Mouse (Mus musculus) MEL (cell line): Measurements from ENCODE around the gene Hoxa5. TPM values are rescaled to one million over a fixed set of nuclear protein-coding genes. Genes with fewer than 3 reads are reported as not detected.

ENCODE experiments used
- DNase-seq: peaks from one replicate; pipeline ENCODE4 v3.0.0; 2011; ENCODE audit warnings: low read depth, low spot score
- H3K27ac ChIP-seq: 2 replicates; pipeline ENCODE4 v1.5.1; 2012; ENCODE audit warnings: low read depth, mild to moderate bottlenecking, control low read depth, low read length, moderate library complexity; ENCODE audit not compliant: control insufficient read depth
- H3K27me3 ChIP-seq, 2 experiments: fragments of 150-350 bp in 1 of 2; sonication (generic) in 1 of 2; 2 replicates each; pipeline ENCODE4 v1.6.1; 2012; ENCODE audit warnings: low read length in 2 of 2, mild to moderate bottlenecking in 2 of 2, improper control_type of control experiment in 1 of 2, moderate library complexity in 1 of 2; ENCODE audit not compliant: insufficient read depth in 2 of 2, control insufficient read depth in 1 of 2
- H3K36me3 ChIP-seq, 2 experiments: 2 replicates each; pipeline ENCODE4 v1.6.1; 2012 to 2014; ENCODE audit warnings: low read length in 2 of 2, improper control_type of control experiment in 1 of 2, inconsistent platforms in 1 of 2, mild to moderate bottlenecking in 1 of 2; ENCODE audit not compliant: insufficient read depth in 2 of 2, control insufficient read depth in 1 of 2
- H3K4me1 ChIP-seq, 2 experiments: fragments of 150-350 bp in 1 of 2; sonication (generic) in 1 of 2; 2 replicates each; pipeline ENCODE4 v1.6.1; 2012; ENCODE audit warnings: low read length in 2 of 2, improper control_type of control experiment in 1 of 2, mild to moderate bottlenecking in 1 of 2; ENCODE audit not compliant: insufficient read depth in 2 of 2, control insufficient read depth in 1 of 2
- H3K4me3 ChIP-seq, 2 experiments: fragments of 150-350 bp in 1 of 2; sonication (generic) in 1 of 2; 2 replicates each; pipeline ENCODE4 v1.5.1; 2012; ENCODE audit warnings: low read depth in 2 of 2, low read length in 2 of 2, mild to moderate bottlenecking in 2 of 2, moderate library complexity in 2 of 2, control low read depth in 1 of 2, improper control_type of control experiment in 1 of 2; ENCODE audit not compliant: control insufficient read depth in 1 of 2, insufficient read depth in 1 of 2
- H3K79me2 ChIP-seq: 2 replicates; pipeline ENCODE4 v1.6.1; 2012; ENCODE audit warnings: mild to moderate bottlenecking, low read length, moderate library complexity; ENCODE audit not compliant: control insufficient read depth, poor library complexity, insufficient read depth
- H3K9ac ChIP-seq: 2 replicates; pipeline ENCODE4 v1.6.1; 2012; ENCODE audit warnings: low read depth, mild to moderate bottlenecking, control low read depth, low read length, moderate library complexity; ENCODE audit not compliant: control insufficient read depth, poor library complexity, severe bottlenecking
- H3K9me3 ChIP-seq: fragments of 150-350 bp; sonication (generic); replicated peaks from 2 replicates; pipeline ENCODE4 v1.6.1; 2012; ENCODE audit warnings: mild to moderate bottlenecking, low read length, improper control_type of control experiment, moderate library complexity; ENCODE audit not compliant: insufficient read depth
- CTCF ChIP-seq, 3 experiments: IDR thresholded peaks in 2 of 3; conservative IDR thresholded peaks in 1 of 3; 2 replicates each; pipeline ENCODE4 v1.5.1; 2011 to 2012; ENCODE audit warnings: low read length in 3 of 3, low read depth in 2 of 3, mild to moderate bottlenecking in 2 of 3, improper control_type of control experiment in 1 of 3, inconsistent platforms in 1 of 3, mixed read lengths in 1 of 3, moderate library complexity in 1 of 3; ENCODE audit not compliant: control insufficient read depth in 1 of 3, insufficient read depth in 1 of 3, poor library complexity in 1 of 3, severe bottlenecking in 1 of 3
- ELF1 ChIP-seq: IDR thresholded peaks from 2 replicates; pipeline ENCODE4 v1.6.1; 2014; ENCODE audit warnings: low read depth, mild to moderate bottlenecking, inconsistent platforms, low read length, improper control_type of control experiment, moderate library complexity
- GABPA ChIP-seq: IDR thresholded peaks from 2 replicates; pipeline ENCODE4 v1.6.1; 2012; ENCODE audit warnings: low read depth, mild to moderate bottlenecking, inconsistent platforms, low read length, improper control_type of control experiment, moderate library complexity
- MAX ChIP-seq: IDR thresholded peaks from 2 replicates; pipeline ENCODE4 v1.6.1; 2011; ENCODE audit warnings: low read length, improper control_type of control experiment
- MAZ ChIP-seq: IDR thresholded peaks from 2 replicates; pipeline ENCODE4 v1.6.1; 2012; ENCODE audit warnings: low read depth, mild to moderate bottlenecking, inconsistent platforms, low read length, improper control_type of control experiment
- MEF2A ChIP-seq: IDR thresholded peaks from 2 replicates; pipeline ENCODE4 v1.6.1; 2014; ENCODE audit warnings: low read depth, mild to moderate bottlenecking, inconsistent platforms, low read length, improper control_type of control experiment; ENCODE audit not compliant: poor library complexity, insufficient replicate concordance, severe bottlenecking; ENCODE audit errors: extremely low read depth
- MYC ChIP-seq: IDR thresholded peaks from 2 replicates; pipeline ENCODE4 v1.6.1; 2011; ENCODE audit warnings: low read depth, mild to moderate bottlenecking, low read length, improper control_type of control experiment, moderate library complexity
- NRF1 ChIP-seq: IDR thresholded peaks from 2 replicates; pipeline ENCODE4 v1.6.1; 2014; ENCODE audit warnings: low read depth, mild to moderate bottlenecking, inconsistent platforms, low read length, improper control_type of control experiment, moderate library complexity; ENCODE audit not compliant: poor library complexity, insufficient read depth, severe bottlenecking
- TBP ChIP-seq: IDR thresholded peaks from 2 replicates; pipeline ENCODE4 v1.8.0; 2011; ENCODE audit warnings: low read depth, low read length, improper control_type of control experiment
- TCF12 ChIP-seq: IDR thresholded peaks from 2 replicates; pipeline ENCODE4 v1.6.1; 2014; ENCODE audit warnings: low read depth, mild to moderate bottlenecking, inconsistent platforms, low read length, improper control_type of control experiment, moderate library complexity
- UBTF ChIP-seq: IDR thresholded peaks from 2 replicates; pipeline ENCODE4 v1.6.1; 2012; ENCODE audit warnings: low read depth, mild to moderate bottlenecking, inconsistent platforms, low read length, improper control_type of control experiment, moderate library complexity, borderline replicate concordance; ENCODE audit not compliant: insufficient read depth
- USF1 ChIP-seq: IDR thresholded peaks from 2 replicates; pipeline ENCODE4 v1.6.1; 2014; ENCODE audit warnings: low read depth, mild to moderate bottlenecking, inconsistent platforms, low read length, improper control_type of control experiment, moderate library complexity
- ZC3H11A ChIP-seq: IDR thresholded peaks from 2 replicates; pipeline ENCODE4 v1.6.1; 2012; ENCODE audit warnings: low read depth, mild to moderate bottlenecking, inconsistent platforms, low read length, improper control_type of control experiment
- ZKSCAN1 ChIP-seq: IDR thresholded peaks from 2 replicates; pipeline ENCODE4 v1.6.1; 2012; ENCODE audit warnings: low read depth, mild to moderate bottlenecking, inconsistent platforms, low read length, improper control_type of control experiment, moderate library complexity
- ZMIZ1 ChIP-seq: IDR thresholded peaks from 2 replicates; pipeline ENCODE4 v1.6.1; 2012; ENCODE audit warnings: low read depth, mild to moderate bottlenecking, inconsistent platforms, low read length, improper control_type of control experiment, moderate library complexity
- polyA plus RNA-seq, 2 experiments: library from polyadenylated mRNA; stranded (reverse) in 1 of 2; unstranded in 1 of 2; fragments of >175 nt in 1 of 2; fragments of >200 nt in 1 of 2; gene quantifications; 2 replicates each; pipeline versions ENCODE4 v1.2.1 to v1.2.4; 2012; ENCODE audit warnings: low replicate concordance in 2 of 2, low read depth in 1 of 2; ENCODE audit not compliant: insufficient read length in 2 of 2, insufficient read depth in 1 of 2, missing spikeins in 1 of 2
- total RNA-seq: library from RNA; depleted of rRNA; stranded (reverse); fragments of 300-350 nt; gene quantifications from 2 replicates; pipeline ENCODE4 v1.2.3, GENCODE M21; 2012

Gene Hoxa5
- total and polyA plus RNA-seq, 3 experiments, result not detected

- TF ChIP-seq CTCF (IDR thresholded peaks at IDR 0.05 in 2 of 3, conservative IDR thresholded peaks at IDR 0.05 in 1 of 3; ENCODE audit: control insufficient read depth in 1 of 3, insufficient read depth in 1 of 3, low read depth in 2 of 3, low read length in 3 of 3, poor library complexity in 1 of 3, severe bottlenecking in 1 of 3) (no peak), MAZ (no peak), USF1 (no peak)
- Histone ChIP-seq H3K27ac (no peak overlapping the region), H3K9me3 (no peaks in the 10 kb centered on the region), H3K9ac (no peak overlapping the region), H3K36me3 (no peaks in the 10 kb centered on the region), H3K4me1 (no peaks in the 10 kb centered on the region), H3K79me2 (no peaks in the 10 kb centered on the region), H3K4me3 (no peak overlapping the region), H3K27me3 (no peaks in the 10 kb centered on the region)
- DNase-seq, result no peak
Observed at GRCm38 (mm10) chr6:52223939-52224760, 19.8 kb upstream of the Hoxa5 start.

DNA sequence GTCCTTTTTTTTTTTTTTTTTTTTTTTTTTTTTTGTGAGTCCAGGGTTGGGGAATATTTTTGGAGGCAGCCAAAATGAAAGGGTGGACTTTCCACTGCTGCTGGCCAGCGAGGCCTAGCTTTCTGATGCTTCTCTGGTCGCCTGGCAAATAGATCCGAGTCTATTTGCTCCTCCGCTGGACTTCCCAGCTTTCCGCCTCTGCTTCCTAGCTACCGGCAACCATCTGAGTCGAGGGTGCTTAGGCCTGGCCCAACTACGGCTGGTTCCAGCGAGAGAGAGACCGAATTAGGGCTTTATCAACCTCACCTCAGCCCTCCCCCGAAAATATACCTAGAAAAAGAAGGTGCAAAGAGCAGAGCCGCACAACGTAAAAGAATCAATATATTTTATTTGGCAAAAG, 18.3 kb upstream of the Hoxa5 start:
- H3K9ac ChIP-seq, result no peak overlapping the region
- H3K27me3 ChIP-seq, result no peaks in the 10 kb centered on the region
- H3K36me3 ChIP-seq, result no peaks in the 10 kb centered on the region
- no peaks in the 10 kb centered on the region for H3K4me1 ChIP-seq
- no peaks in the 10 kb centered on the region for H3K9me3 ChIP-seq
- DNase-seq, result no peak
- H3K79me2 ChIP-seq, result no peaks in the 10 kb centered on the region
- TF ChIP-seq CTCF (IDR thresholded peaks at IDR 0.05 in 2 of 3, conservative IDR thresholded peaks at IDR 0.05 in 1 of 3; ENCODE audit: control insufficient read depth in 1 of 3, insufficient read depth in 1 of 3, low read depth in 2 of 3, low read length in 3 of 3, poor library complexity in 1 of 3, severe bottlenecking in 1 of 3), result no peak
- no peak for TF ChIP-seq MAX
- no peak for TF ChIP-seq TCF12
- no peak for TF ChIP-seq TBP
- no peak for TF ChIP-seq ZMIZ1
- no peak for TF ChIP-seq UBTF
- no peak for TF ChIP-seq ZKSCAN1
- TF ChIP-seq MAZ, result no peak
- no peak for TF ChIP-seq MEF2A
- TF ChIP-seq, all 39 proteins: peak for 0
- Histone ChIP-seq H3K4me3 (no peak overlapping the region), H3K27ac (no peak overlapping the region)

GRCm38 (mm10) chr6:52221993-52222685, 17.8 kb upstream of the Hoxa5 start:
- no peaks in the 10 kb centered on the region for H3K36me3 ChIP-seq
- H3K27ac ChIP-seq, result no peak overlapping the region
- H3K9me3 ChIP-seq, result no peaks in the 10 kb centered on the region
- no peak for DNase-seq
- no peaks in the 10 kb centered on the region for H3K4me1 ChIP-seq
- TF ChIP-seq GABPA (no peak), NRF1 (no peak), ELF1 (no peak), MYC (no peak), USF1 (no peak), ZC3H11A (no peak)
- no peaks in the 10 kb centered on the region for H3K79me2 ChIP-seq
- H3K4me3 ChIP-seq, result peak overlapping the region; percentile 24 to 74; a peak in 3 of 4 replicates
- H3K27me3 ChIP-seq, result no peaks in the 10 kb centered on the region
- H3K9ac ChIP-seq, result peak overlapping the region; percentile 47
